Mouse (Mus musculus) inflammation-experienced regulatory T-cells, adult 6 months (primary cell): Measurements from ENCODE around the gene Tmem179. TPM values are rescaled to one million over a fixed set of nuclear protein-coding genes. Genes with fewer than 3 reads are reported as not detected.

Source experiments
- ATAC-seq: one replicate; pipeline ENCODE4 v1.8.0; 2017
- polyA plus RNA-seq, 3 experiments: library from polyadenylated mRNA; unstranded; fragments of 100-300 nt; shearing (Covaris generic); gene quantifications; one replicate each; pipeline ENCODE4 v1.2.1; 2017

Gene Tmem179
- polyA plus RNA-seq, 3 experiments from 2014 or later, result not detected

DNA sequence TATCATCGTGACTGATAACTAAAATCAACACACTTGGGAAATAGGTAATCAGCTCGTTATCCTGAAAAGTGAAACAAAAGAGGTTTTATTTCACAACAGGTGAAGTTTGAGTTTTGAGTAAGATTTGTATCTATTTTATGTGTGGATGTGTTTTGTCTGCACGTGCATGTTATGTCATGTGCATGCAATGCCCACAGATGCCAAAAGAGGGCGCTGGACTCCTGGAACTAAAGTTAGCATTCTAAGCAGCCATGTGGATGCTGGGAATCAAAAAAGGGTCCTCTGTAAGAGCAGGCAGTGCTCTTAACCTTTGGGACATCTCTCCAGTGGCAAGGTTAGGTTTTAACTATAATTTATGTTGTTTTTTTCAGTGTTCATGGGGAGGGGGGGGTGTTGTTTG, 53.3 kb downstream of the Tmem179 start:
- ATAC-seq, result no peak

DNA sequence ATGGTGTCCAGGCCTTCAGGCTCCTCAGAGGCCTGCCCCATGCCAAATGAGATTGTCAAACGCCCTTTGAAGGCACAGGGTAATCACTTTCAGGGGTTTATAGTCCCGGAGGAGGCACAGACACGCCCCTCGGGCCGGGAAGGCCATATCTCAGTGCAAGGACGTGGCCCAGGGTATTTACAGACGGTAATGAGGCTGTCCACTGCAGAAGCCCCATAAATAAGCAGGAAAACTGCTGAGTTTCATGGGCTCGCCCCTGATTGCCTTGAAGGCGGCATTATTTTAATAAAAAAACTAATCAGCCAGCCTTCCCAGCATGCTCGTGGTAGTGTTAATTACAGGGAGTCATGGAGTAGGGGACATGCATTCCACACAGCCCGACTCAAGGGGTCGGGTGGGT, 54.1 kb downstream of the Tmem179 start:
- ATAC-seq, result no peak

GRCm38 (mm10) chr12:112457839-112458238, 58.7 kb downstream of the Tmem179 start:
- no peak for ATAC-seq

DNA sequence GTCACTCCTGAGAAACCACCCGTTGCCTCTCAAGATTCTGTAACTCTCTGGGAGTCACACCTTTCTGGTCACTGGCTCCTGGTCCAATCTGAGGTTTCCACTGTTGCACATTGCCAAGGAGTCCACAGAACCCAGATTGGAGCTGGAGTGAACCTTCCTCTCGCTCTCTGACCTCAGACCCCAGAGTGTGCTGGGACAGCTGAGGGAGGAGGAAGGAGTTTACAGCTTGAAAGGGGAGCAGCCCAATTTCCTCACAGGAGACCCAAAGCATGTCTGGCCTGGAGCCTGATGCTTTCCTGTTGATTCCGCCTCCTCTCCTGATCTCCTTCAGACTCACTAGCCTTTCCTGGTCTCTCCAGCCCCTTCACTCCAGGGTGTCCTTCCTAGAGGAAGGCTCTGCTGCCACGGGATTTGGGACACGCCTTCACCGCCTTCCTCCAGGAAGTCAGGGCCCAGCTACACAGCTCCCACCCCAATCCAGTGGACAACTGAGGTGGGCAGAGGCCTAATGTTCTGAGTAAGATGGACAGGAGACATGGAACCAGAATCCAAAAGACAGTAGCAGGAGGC, 60.3 kb downstream of the Tmem179 start:
- ATAC-seq, result no peak

DNA sequence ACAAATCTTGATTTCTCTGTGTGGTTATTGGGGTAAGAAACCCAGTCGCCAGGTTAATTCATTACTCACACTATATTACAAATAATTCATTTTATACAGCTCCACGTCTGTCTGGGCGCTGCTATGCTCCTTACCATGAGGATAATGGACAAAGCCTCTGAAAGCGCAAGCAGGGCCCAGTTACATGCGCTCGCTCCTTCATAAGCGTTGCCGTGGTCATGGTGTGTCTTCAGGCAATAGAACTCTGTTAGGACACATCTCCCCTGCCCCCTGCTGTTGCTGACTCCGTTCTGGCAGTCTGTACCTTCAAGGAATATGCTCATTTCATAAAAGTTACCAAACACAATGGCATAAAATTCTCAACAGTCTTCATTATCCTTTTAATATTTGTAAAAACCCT, 64.7 kb downstream of the Tmem179 start:
- no peak for ATAC-seq

GRCm38 (mm10) chr12:112451381-112451780, 65.2 kb downstream of the Tmem179 start:
- ATAC-seq, result no peak

- no peak for ATAC-seq
Observed at GRCm38 (mm10) chr12:112450883-112451282, 65.7 kb downstream of the Tmem179 start.

Other genes with a start within 250 kb of the Tmem179 start
- not detected for gene A530016L24Rik, start 27.3 kb downstream of the Tmem179 start, polyA plus RNA-seq
- 10 to 100 TPM in 2 of 3 experiments, 1 to 10 TPM in 1; 9.8 to 12.8 (median 11.9) TPM for gene Inf2, start 72.0 kb upstream of the Tmem179 start, polyA plus RNA-seq
- 1 to 10 TPM in 2 of 3 experiments, under 1 TPM in 1; 0.99 to 1.9 (median 1.6) TPM for gene Adssl1, start 103.3 kb upstream of the Tmem179 start, polyA plus RNA-seq
- 10 to 100 TPM; 34.6 to 68.7 (median 39.4) TPM for gene Siva1, start 127.9 kb upstream of the Tmem179 start, polyA plus RNA-seq
- gene Akt1, start 158.1 kb upstream of the Tmem179 start, polyA plus RNA-seq, result 10 to 100 TPM; 20.2 to 26.3 (median 21.0) TPM
- gene Zbtb42, start 162.1 kb upstream of the Tmem179 start, polyA plus RNA-seq, result 1 to 10 TPM; 3.7 to 4.3 (median 3.8) TPM
- gene Cep170b, start 203.7 kb upstream of the Tmem179 start, polyA plus RNA-seq, result 1 to 10 TPM; 2.4 to 5.1 (median 4.1) TPM
- 1 to 10 TPM in 2 of 3 experiments, not detected in 1; 1.6 to 6.0 TPM for gene Pld4, start 243.9 kb upstream of the Tmem179 start, polyA plus RNA-seq